Mouse (Mus musculus) limb, embryonic 10.5 days (tissue): ENCODE results near the gene Rnf214. TPM values are rescaled to one million over a fixed set of nuclear protein-coding genes. Genes with fewer than 3 reads are reported as not detected.

Experiments
- DNase-seq: peaks from one replicate; pipeline ENCODE4 v3.0.0-alpha.2; 2017; ENCODE audit warnings: low spot score
- H3K27ac ChIP-seq: fragments of 300-500 bp; sonication (generic); 2 replicates; pipeline ENCODE4 v1.5.1; 2016; ENCODE audit warnings: mild to moderate bottlenecking
- H3K27me3 ChIP-seq: fragments of 300-500 bp; sonication (generic); 2 replicates; pipeline ENCODE4 v1.6.1; 2016; ENCODE audit warnings: low read depth, mild to moderate bottlenecking; ENCODE audit not compliant: poor library complexity, severe bottlenecking
- H3K36me3 ChIP-seq: fragments of 300-500 bp; sonication (generic); 2 replicates; pipeline ENCODE4 v1.6.1; 2016; ENCODE audit warnings: mild to moderate bottlenecking, moderate library complexity
- H3K4me1 ChIP-seq: fragments of 300-500 bp; sonication (generic); 2 replicates; pipeline ENCODE4 v1.6.1; 2016
- H3K4me3 ChIP-seq: fragments of 300-500 bp; sonication (generic); 2 replicates; pipeline ENCODE4 v1.5.1; 2016; ENCODE audit warnings: mild to moderate bottlenecking, moderate library complexity
- H3K9me3 ChIP-seq: fragments of 300-500 bp; sonication (generic); replicated peaks from 2 replicates; pipeline ENCODE4 v1.6.1; 2016; ENCODE audit warnings: mild to moderate bottlenecking
- WGBS: fragments of 180-500 bp; shearing (Covaris S2); methylation state at CpG from one replicate; pipeline ENCODE4 v1.1.7; 2016; 5-methylcytosine and 5-hydroxymethylcytosine counted together
- polyA plus RNA-seq: library from polyadenylated mRNA; unstranded; fragments of >200 nt; fragmentation: Nextera tagmentation; extraction: Ambion mirVana; gene quantifications from 2 replicates; pipeline ENCODE4 v1.2.1, GENCODE M21; 2016

Gene Rnf214
- polyA plus RNA-seq, 1 experiment from 2014 or later: 61.2 TPM

- 77% methylated on average over 5 of the region's 5 CpGs for WGBS
Measured at GRCm38 (mm10) chr9:45840331-45840730, 66.4 kb downstream of the Rnf214 start.

DNA sequence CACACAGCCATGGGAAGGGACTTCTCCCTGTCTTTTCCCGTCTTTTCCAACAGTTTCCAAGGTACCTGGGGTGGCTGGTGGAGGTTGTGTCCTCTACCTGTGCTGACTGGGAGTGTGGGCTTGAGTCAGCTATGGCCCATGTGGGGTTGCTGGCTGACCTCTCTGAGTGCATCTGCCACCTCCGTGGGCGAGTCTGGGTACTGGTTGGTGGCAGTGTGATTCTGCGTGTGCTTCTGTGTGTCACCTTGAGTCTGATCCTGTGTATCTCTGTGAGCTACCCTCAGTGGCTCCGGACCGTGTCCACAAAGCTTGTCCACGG is 66.8 kb downstream of the Rnf214 start:
- peaks cover 26% of the 10 kb centered on the region for H3K4me1 ChIP-seq
- H3K27me3 ChIP-seq: no peaks in the 10 kb centered on the region
- no peaks in the 10 kb centered on the region for H3K9me3 ChIP-seq
- DNase-seq: no peak
- H3K27ac ChIP-seq: no peak overlapping the region
- H3K4me3 ChIP-seq: peak overlapping the region; percentile 72
- no peaks in the 10 kb centered on the region for H3K36me3 ChIP-seq
- 76% methylated on average over 7 of the region's 7 CpGs for WGBS

More at GRCm38 (mm10) chr9:45840331-45840730, 66.4 kb downstream of the Rnf214 start:
- peaks cover 26% of the 10 kb centered on the region for H3K4me1 ChIP-seq
- H3K36me3 ChIP-seq: peaks cover under 1% of the 10 kb centered on the region; the same call in 1 of the 2 replicates
- H3K27me3 ChIP-seq: no peaks in the 10 kb centered on the region
- H3K4me3 ChIP-seq: peak overlapping the region; percentile 72; the same call in 1 of the 2 replicates
- H3K9me3 ChIP-seq: no peaks in the 10 kb centered on the region
- DNase-seq: no peak
- H3K27ac ChIP-seq: no peak overlapping the region

DNA sequence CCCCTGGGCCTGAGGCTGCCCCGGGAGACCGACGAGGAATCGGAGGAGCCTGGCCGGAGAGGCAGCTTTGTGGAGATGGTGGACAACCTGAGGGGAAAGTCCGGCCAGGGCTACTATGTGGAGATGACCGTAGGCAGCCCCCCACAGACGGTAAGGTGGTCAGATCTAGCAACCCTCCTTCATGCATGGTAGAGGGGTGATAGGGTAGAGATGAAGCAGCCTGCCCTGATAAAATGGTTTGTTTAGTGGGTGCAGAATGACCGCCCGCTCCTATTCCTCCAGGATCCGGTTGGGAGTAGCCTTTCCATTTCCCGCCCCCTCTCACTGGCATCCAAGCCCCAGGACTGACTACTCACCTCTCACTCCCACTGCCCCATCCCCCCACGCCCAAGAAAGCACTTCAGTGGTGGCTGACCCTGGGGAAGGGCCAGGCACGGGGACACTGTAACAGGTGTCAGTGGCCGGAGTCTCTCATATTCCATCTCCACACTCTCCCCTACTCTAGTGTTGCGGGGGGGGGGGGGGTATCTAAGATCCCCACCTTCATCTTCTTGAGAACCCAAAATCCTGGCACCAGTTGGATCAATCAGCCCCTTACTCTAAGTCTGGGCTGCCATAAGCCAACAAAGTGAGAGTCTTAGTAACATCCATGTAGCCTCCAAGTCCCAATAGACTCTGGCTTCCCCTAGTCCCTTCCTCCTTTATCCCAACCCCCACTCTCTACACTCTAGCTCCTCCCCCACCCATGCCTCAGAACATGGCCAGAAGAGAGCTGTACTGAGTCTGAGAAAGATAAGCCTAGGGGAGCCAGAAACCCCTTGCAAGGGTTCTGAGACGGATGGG is 67.4 kb downstream of the Rnf214 start:
- Histone ChIP-seq H3K9me3 (no peaks in the 10 kb centered on the region), H3K27me3 (no peaks in the 10 kb centered on the region), H3K4me3 (peak overlapping the region; percentile 72), H3K4me1 (peaks cover 26% of the 10 kb centered on the region), H3K36me3 (no peaks in the 10 kb centered on the region), H3K27ac (peak overlapping the region; percentile 74)
- DNase-seq: peak; percentile 32
- WGBS: 16% methylated on average over 17 of the region's 17 CpGs

GRCm38 (mm10) chr9:45838434-45839138 is 68.1 kb downstream of the Rnf214 start, which contains the start of gene Bace1:
Bace1 (plus strand) TSS chr9:45838580.
- under 1% methylated on average over 39 of the region's 40 CpGs for WGBS
- DNase-seq: peak; percentile 79

GRCm38 (mm10) chr9:45838069-45838433 is 68.7 kb downstream of the Rnf214 start:
- Histone ChIP-seq H3K9me3 (no peaks in the 10 kb centered on the region), H3K27ac (no peak overlapping the region)
- WGBS: 21% methylated on average over 4 of the region's 4 CpGs

More at GRCm38 (mm10) chr9:45838434-45839138, 68.1 kb downstream of the Rnf214 start, which contains the start of gene Bace1:
- no peaks in the 10 kb centered on the region for H3K27me3 ChIP-seq
- H3K9me3 ChIP-seq: no peaks in the 10 kb centered on the region
- H3K4me1 ChIP-seq: peaks cover 26% of the 10 kb centered on the region
- no peaks in the 10 kb centered on the region for H3K36me3 ChIP-seq
- peak within 1 kb of the TSS; percentile 72 for H3K4me3 ChIP-seq
- H3K27ac ChIP-seq: peak within 1 kb of the TSS; percentile 74

GRCm38 (mm10) chr9:45833461-45833860 is 73.2 kb downstream of the Rnf214 start:
- Histone ChIP-seq H3K36me3 (no peaks in the 10 kb centered on the region), H3K4me3 (no peak overlapping the region), H3K9me3 (no peaks in the 10 kb centered on the region), H3K27ac (no peak overlapping the region), H3K4me1 (peaks cover under 1% of the 10 kb centered on the region; the same call in 1 of the 2 replicates), H3K27me3 (no peaks in the 10 kb centered on the region)
- no peak for DNase-seq
- WGBS: 85% methylated on average over 2 of the region's 2 CpGs

More at GRCm38 (mm10) chr9:45838069-45838433, 68.7 kb downstream of the Rnf214 start:
- no peaks in the 10 kb centered on the region for H3K36me3 ChIP-seq
- H3K4me3 ChIP-seq: peak overlapping the region; percentile 72
- DNase-seq: no peak
- H3K27me3 ChIP-seq: no peaks in the 10 kb centered on the region
- peaks cover 26% of the 10 kb centered on the region for H3K4me1 ChIP-seq

DNA sequence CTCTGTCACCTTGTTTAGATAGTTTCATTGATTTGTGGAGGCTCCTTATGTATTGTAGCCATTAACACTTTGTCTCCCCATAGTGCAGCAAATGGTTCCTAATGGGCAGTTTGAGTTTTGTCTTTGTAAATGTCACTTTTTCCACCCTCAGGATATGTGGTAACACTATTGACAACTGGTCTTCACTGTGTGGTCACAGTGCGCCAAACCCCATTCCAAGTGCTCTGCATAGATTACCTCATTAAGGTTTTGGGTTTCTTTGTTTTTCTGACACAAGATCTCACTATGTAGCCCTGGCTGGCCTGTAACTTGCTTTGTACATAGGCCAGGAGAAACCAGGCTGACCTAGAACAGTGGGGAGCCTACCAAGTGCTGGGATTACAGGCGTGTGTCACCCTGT is 73.8 kb downstream of the Rnf214 start:
- no peak for DNase-seq
- Histone ChIP-seq H3K9me3 (no peaks in the 10 kb centered on the region), H3K4me1 (peaks cover 3% of the 10 kb centered on the region), H3K27ac (no peak overlapping the region), H3K27me3 (no peaks in the 10 kb centered on the region), H3K36me3 (no peaks in the 10 kb centered on the region), H3K4me3 (no peak overlapping the region)
- 92% methylated on average over 2 of the region's 2 CpGs for WGBS

- peak; percentile 76 for DNase-seq
- Histone ChIP-seq H3K36me3 (no peaks in the 10 kb centered on the region), H3K4me3 (peak overlapping the region; percentile 88), H3K27ac (0 out of 2 replicates have a peak overlapping the region, but pooled peaks have one; percentile 88), H3K4me1 (peaks cover 11% of the 10 kb centered on the region), H3K27me3 (no peaks in the 10 kb centered on the region), H3K9me3 (no peaks in the 10 kb centered on the region)
- WGBS: 26% methylated on average over 10 of the region's 10 CpGs
Measured at GRCm38 (mm10) chr9:45829107-45829506, 77.6 kb downstream of the Rnf214 start.

DNA sequence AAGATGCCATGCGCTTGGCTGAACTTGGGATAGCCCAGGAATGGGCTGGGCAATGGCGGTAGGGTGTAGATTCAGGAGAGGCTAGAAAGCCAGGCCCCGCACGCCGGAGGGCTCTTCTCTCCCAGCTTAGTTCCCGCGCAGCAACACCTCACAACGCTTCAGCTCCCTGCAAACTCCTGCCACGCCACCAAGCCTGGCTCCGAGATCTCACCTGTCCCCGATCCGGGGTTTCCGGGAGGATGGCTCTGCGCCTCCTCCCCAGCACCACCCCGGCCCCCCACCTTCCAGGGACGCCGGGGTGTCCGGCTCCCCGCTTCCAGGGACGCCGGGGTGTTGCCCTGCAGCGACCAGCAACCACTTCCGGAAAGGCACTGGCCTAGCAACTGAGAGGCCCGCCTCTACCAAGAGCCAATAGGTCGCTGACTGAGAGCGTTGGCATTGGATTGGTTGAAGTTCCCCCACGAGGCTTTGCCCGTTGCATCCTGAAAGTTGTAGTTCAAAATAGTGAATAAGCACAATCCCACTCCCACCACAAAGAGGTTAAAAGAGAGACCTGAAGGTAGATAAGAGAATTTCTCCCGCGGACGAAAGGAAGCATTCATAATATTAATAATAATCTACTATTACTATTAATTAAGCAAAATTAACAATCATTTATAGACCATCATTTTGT is 78.3 kb downstream of the Rnf214 start, which contains the start of gene Cep164:
Gene Cep164, minus strand, starts transcription at position 401 of the 673 bp plus-strand sequence.
- under 1% methylated on average over 31 of the region's 31 CpGs for WGBS
- Histone ChIP-seq H3K9me3 (no peaks in the 10 kb centered on the region), H3K4me1 (peaks cover 11% of the 10 kb centered on the region), H3K27ac (peak within 1 kb of the TSS; percentile 88), H3K4me3 (peak within 1 kb of the TSS; percentile 88), H3K27me3 (no peaks in the 10 kb centered on the region), H3K36me3 (peaks cover 3% of the 10 kb centered on the region)
- peak; percentile 86 for DNase-seq

DNA sequence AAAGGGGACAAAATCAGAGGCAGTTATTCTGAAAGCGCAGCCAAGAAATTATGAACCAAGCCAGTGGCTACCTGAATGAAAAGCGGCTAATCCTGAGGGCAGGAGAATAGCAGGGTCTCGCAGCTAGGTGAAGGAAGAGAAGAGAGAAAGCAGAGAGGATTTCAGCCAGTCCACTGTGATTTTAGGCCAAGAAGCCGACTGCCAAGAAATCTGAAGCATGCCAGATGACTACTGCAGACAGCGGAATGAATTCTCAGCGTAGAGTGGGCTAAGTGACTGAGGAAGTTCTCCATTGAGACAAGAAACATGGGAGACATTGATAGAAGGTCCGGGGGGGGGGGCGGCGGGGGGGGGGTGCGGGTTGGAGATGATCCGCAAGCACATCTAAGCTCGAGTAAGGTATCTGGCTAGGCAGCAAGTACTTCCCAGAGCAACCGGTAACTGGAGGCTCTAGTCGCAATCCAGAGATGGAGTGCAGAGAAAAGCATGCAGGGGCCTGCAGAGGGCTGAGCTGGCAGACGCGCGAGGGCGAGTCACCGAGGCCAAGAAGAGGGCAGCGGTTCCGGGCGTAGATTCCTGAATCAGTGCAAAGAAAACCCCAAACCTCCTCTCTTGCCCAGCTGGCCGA is 78.9 kb downstream of the Rnf214 start:
- 7% methylated on average over 21 of the region's 23 CpGs for WGBS
- Histone ChIP-seq H3K4me1 (peaks cover 11% of the 10 kb centered on the region), H3K4me3 (peak overlapping the region; percentile 88), H3K36me3 (peaks cover 10% of the 10 kb centered on the region), H3K27ac (peak overlapping the region; percentile 88), H3K27me3 (no peaks in the 10 kb centered on the region), H3K9me3 (no peaks in the 10 kb centered on the region)
- no peak for DNase-seq

DNA sequence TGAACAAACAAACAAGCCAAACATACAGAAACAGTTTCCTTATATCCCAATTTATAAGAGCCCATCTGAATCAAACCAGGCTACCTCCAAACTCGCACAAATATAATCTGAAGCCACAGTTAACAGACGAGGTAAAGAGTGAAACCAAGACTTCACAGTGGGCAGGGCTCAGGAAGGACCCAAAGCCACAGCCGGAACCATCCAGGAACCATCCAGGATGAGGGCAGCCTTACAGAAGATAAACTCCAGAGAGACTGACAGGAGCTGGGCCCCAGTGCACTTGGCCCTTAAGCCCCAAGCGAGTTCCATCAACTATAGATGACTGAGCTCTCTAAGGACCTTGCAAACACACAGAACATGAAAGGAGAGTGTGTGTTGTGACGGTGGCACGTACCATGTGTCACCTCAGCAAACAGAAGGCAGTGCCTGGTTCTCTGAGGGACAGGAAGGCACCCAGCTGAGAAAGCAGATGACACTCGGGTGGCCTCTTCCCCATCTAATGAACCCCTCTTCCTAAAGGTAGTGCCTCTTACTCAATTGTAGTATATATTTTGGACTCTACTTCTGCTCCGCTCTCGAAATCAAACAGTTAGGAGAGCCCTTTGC is 88.2 kb downstream of the Rnf214 start:
- H3K36me3 ChIP-seq: peaks cover 69% of the 10 kb centered on the region
- H3K4me1 ChIP-seq: no peaks in the 10 kb centered on the region
- H3K27ac ChIP-seq: no peak overlapping the region
- DNase-seq: no peak
- WGBS: 91% methylated on average over 9 of the region's 9 CpGs
- H3K9me3 ChIP-seq: no peaks in the 10 kb centered on the region
- H3K4me3 ChIP-seq: no peak overlapping the region
- H3K27me3 ChIP-seq: no peaks in the 10 kb centered on the region

DNA sequence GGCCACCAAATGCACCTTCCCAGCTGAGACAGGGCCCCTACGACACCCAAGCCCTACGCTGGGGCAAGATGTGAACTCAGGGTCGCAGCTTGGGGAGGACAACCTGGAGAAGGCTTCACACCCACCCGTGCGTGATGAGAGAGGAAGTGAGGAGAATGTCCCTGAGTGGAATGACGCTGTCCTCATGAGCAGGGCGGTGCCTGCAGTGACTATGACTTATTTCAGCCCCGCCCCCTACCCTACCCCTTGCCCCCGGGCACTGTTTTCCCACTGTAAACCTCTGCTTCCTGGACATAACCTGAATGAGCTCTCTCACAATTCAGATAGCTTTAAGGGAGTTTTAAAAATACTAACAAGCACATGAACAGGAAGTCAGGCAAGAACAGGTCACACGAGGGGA is 91.2 kb downstream of the Rnf214 start:
- WGBS: 82% methylated on average over 10 of the region's 10 CpGs
- H3K27ac ChIP-seq: no peak overlapping the region
- H3K27me3 ChIP-seq: no peaks in the 10 kb centered on the region
- peaks cover 52% of the 10 kb centered on the region for H3K36me3 ChIP-seq
- DNase-seq: no peak
- no peaks in the 10 kb centered on the region for H3K4me1 ChIP-seq
- H3K9me3 ChIP-seq: no peaks in the 10 kb centered on the region
- no peak overlapping the region for H3K4me3 ChIP-seq
